Mouse (Mus musculus): Measurements from ENCODE around the gene 9330182L06Rik.

- TF ChIP-seq CTCF (IDR thresholded peaks at IDR 0.05; ENCODE audit: control insufficient read depth, insufficient read depth, insufficient replicate concordance, low read depth, low read length), result no peak
- no peak for TF ChIP-seq POLR2A (IDR thresholded peaks at IDR 0.05; ENCODE audit: control insufficient read depth, low read depth, low read length)
Measured at GRCm38 (mm10) chr5:9295777-9296549, 30.0 kb downstream of the 9330182L06Rik start.

All from testis, adult 2 months (tissue).